Mouse (Mus musculus): Measurements from ENCODE around the gene Syce3.
"Not testable (repeated sequence)": the region's sequence is repeated elsewhere in the genome, so short reads cannot be mapped to it uniquely, and the experiment has no call there.

Gene Syce3

DNA sequence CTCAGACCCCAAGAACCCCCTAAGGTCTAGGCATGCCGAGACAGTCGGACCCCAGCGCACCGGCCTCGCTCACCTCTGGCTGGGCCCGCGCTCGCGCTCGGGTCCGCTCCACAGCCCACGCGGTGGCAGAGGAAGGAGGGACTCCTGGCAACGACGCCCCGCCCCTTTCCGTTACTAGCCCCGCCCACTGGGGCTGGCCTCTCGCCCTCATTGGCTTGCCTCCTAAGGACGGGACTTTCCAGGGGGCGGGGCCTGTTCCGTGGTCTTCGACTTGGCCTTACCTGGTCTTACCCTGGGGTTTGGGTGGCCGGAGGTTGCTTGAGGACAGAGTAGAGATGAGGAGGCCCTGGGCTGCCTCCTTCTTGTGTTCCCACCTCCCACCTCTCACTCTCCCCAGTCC is at the start of gene Syce3:
Gene Syce3 (minus strand): TSS at position 386 of the 400 bp plus-strand sequence.
- no peak for DNase-seq

DNA sequence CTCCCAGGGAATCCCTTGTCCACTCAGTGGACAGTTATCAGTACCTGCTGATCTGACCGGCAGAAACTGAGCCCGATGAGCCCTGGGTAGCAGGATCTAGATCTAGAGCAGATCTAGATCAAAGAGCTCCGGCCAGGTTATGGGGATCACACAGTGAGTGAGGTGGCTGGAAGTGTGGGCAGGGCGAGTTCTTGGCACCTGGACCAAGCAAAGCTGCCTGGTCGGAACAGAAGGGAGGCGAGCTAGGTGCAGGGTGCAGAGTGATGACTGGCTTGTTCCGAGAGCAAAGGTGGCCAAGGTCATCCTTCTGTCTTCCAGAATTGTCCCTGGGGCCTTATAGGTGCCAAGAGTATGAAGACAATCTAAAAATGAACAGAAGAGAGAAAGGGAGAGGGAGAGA is 49.5 kb upstream of the Syce3 start:
- no peak for DNase-seq

DNA sequence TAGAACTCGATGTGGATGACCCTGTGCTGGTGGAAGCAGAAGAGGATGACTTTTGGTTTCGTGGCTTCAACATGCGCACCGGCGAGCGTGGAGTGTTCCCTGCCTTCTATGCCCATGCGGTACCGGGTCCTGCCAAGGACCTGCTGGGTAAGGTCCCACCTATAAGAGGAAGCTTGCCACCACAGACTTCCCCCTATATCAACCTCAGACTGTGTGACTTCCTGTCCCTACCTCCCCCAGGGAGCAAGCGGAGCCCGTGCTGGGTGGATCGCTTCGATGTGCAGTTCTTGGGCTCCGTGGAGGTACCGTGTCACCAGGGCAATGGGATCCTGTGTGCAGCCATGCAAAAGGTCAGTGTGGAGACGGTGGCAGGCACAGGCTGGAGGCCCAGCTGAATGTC is 48.6 kb upstream of the Syce3 start:
- no peak for DNase-seq

DNA sequence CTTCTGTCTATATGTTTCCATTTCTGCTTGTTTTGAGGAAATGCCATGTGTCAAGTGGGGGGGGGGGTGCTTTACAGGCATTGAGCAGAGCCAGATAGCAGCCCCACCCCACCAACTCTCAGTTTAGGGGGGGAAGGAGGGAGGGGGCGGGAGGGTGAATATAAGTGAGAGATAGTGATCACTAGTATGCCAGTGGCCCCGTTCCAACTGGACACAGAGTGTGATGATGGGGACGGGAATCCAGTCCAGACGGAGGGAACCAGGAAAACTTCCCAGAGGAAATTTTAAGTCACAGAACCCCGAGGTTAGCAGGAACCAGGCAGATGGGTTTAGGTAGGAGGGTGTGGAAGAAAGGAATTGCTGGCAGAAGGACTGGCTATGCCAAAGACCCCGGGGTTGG is 45.3 kb upstream of the Syce3 start:
- no peak for DNase-seq

DNA sequence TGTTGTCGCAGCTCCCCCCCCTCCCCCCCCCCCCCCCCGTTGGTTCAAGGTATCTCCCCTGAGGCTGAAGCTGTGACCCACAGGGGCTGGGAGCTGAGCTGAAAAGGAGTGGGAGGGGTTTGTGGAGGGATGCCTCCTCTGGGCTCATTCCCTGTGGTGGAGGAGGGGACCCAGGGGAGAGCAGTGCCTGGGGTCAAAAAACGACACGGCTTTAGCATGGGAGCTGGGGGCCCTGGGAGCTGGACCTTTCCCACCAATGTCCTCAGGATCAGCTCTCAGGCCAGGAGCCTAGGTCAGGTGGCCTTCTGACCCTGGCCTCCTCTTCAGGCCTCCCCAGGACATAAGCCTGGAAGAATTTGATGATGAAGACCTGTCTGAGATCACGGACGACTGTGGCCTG is 44.6 kb upstream of the Syce3 start:
- DNase-seq: no peak

DNA sequence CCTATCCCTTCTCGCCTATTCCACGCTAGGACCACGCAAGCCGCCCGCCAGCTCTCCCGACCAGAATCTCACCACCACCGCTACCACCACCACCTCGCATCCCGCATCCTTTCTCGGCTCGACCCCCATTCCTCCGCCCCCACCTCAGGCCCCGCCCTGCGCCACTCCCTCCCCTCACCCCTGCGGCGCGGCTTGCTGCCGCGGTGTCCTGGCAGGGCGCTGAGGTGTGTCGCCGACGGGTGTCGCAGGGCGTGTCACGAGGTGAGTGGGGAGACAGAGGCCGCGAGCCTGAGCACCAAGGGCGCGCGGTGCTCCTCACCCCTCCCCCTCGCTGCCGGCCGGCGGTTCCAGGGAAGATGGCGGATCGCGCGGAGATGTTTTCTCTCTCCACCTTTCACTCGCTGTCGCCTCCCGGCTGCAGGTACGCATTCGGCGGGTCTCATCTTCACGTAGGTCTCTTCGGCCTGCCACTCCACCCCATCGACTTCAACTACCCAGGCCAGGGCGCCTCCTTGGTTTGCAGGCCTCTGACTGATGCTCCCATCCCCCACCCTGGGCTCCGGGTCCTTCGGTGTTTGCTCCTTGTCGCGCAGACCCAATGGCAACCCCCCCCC is 43.7 kb upstream of the Syce3 start, which contains the start of gene Mapk8ip2:
Gene Mapk8ip2 (plus strand): TSS at position 49 of the 614 bp plus-strand sequence.
- DNase-seq: no peak

DNA sequence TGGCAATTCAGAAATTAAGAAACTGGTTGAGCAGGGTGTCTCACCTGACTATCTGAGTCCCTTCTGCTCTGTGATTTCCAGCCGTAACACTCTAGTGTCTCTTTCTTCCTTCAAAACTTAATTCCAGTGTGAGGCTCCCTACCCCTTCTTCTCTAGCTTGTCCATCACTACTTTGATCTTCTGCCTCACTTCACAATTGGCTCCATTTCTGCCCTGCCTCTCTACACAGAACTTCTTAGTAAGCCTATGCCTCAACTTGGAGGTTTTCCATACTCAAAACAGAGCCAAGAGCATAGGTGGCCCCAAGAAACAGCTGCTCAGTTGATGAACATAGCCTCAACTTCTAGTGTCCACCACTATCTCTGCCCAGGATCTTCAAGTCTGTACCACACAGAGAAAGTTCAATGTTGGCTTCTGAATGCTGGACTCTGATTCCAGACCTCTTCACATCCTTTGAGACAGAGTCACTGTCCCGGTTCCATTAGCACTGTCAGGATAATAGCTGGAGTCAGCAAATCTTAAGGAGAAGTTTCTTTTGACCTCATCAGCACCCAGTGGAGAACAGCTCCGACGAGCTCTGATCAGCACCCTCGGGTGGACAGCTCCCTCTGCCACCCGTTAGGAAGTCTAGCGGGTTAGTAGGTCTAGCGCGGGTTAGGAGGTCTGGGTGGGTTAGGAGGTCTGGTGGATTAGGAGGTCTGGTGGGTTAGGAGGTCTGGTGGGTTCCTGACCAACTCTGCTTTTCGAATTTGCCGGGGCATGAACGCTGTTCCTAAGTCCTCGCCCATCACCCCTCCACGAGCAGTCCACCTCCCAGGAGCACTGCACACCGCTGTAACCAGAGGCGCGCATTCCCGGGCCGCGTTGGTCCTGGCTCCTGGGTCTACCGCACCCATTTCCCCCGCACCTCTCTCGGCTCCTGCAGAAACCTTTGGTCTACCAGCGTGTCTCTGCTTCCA is 42.9 kb upstream of the Syce3 start:
- peak; percentile 72 for DNase-seq

DNA sequence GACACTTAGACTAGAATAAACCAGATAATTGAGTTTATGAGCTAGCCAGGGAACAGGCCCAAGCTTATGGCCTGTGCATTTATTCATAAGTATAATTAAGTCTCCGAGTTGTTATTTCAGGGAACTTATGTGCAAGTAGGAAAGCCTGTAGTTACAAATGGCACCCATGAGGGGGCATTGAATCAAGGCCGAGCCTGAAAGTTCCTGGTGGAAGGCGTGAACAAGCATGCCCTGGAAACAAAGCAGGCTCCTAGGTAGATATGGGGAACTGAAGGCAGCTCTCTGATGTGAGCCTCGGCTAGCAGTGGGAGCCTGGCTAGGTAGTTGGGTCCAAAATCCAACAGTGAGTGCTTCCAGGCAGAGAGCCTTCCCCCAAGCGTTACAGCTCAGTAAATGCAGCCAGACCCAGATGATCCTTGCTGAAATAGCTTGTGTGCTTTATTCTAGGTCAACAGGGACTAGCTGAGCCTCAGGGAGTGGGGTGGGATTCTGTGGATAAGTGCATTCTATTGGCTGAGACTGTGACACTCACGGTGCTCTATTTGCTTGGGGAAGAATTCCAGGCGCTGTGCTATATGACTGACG is 32.3 kb upstream of the Syce3 start:
- DNase-seq: no peak

DNA sequence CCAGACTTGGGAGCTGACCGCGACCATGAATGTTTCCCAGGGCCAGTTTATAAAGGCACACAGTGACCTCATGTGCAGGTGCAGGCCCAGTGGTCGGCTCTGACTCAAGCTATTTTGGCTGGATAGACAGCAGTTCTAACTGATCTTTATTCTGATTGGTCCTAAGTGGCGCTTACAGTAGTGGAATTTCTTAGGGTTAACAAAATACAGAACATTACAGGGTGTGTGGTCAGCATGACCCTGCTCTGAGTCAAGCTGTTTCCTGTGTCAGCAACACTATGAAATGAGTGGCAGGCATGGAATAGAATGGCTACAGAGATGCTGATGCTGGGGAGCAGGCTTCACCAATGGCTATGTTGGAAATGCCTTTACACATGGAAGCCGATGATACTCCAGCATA is 25.6 kb upstream of the Syce3 start:
- no peak for DNase-seq

DNA sequence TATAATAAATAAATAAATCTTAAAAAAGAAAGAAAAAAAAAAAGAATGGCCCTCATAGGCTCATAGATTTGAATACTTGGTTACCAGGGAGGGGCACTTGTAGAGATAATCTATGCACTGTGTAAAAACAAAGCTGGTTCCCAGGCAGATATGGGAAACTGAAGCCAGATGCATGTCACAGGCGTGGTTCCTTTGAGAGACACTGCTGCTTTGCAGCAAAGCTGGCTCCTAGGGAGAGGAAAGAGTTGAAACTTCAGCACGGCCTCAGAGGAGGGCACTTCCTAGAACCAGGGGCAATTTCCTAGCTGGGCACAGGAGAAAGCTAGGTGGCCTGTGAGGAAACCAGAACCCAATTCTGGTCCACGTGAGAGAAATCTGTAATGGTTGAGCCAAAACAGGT is 23.8 kb upstream of the Syce3 start:
- DNase-seq: no peak

DNA sequence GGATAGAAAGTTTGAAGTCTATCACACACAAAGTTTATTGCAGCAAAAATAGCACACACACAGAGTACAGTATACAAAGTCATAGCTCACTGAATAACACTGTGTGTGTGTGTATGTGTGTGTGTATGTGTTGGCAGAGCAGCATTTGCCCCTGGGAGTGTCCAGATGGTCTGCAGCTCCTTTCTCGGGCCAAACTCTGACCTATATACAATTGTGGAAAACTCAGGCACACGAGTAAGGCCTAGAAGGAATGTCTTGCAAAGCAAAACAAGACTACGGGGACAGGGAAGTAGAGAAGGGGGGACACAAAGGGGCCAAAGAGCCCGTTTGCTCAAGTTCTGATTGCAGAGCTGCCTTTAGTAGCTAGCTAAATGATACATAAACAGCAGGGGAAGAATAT is 22.6 kb upstream of the Syce3 start:
- no peak for DNase-seq

DNA sequence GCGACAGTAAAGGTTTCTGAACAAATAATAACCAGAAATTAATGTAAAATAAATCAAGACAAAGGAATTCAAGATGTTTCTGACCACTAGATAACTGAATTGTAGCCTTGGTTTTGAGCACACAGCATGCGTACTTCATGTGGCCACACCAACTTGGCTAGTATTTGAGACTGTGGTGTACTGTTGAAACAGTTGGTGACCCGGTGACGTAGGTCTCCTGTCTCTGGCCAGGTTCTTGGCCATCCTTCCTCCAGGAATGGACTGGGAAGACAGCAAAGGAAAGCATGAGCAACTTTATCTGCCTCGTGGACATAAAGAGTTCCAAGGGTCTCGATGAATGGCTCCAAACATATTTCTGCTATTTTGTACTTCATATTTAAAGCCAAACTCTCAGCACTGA is 21.5 kb upstream of the Syce3 start:
- DNase-seq: no peak

DNA sequence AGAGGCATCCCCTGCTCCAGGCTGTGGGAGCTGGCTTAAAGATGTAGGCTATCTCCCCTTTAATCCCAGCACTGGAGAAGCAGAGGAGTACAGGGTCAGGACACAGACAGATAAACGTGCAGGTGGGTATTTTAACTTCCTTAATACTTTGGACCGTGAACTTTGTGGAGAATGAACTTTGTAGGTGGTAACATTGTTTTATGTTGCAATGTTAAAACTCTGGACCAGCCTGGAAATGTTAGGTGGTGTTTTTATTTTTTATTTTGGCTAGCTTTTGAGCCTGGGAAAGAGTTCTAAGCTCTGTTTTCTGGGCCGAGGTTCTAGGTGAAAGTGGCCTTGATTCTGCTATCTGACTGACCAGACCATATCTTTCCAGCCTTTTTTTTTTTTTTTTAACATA is 21.0 kb upstream of the Syce3 start:
- no peak for DNase-seq

DNA sequence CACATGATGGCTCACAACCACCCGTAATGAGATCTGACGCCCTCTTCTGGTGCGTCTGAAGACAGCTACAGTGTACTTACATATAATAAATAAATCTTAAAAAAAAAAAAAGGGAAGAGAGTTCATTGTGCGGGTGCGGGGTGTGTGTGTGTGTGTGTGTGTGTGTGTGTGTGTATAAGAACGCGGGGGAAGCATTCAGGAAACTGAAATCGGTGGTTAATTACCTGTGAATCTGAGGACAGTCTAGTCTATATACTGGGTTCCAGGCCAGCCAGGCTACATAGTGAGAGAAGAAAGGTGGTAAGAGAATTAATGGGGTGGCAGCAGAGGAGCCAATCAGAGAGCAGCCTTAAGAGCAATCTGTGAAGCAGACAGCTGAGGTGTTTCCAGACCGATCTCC is 20.5 kb upstream of the Syce3 start:
- DNase-seq: not testable (repeated sequence)

DNA sequence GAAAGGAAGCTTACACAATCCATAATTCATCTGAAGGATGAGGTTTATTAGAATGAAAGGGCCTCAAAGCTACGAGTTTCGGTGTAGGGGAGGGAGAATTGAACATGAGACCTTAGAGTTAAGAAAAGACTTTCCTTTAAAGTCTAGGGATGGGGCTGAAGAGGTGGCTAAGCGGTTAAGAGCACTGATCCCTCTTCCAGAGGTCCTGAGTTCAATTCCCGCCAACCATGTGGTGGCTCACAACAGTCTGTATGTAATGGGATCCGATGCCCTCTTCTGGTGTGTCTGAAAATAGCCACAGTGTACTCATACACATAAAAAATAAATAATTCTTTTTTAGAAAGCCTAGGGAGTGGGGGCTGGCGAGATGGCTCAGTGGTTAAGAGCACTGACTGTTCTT is 20.0 kb upstream of the Syce3 start:
- no peak for DNase-seq

DNA sequence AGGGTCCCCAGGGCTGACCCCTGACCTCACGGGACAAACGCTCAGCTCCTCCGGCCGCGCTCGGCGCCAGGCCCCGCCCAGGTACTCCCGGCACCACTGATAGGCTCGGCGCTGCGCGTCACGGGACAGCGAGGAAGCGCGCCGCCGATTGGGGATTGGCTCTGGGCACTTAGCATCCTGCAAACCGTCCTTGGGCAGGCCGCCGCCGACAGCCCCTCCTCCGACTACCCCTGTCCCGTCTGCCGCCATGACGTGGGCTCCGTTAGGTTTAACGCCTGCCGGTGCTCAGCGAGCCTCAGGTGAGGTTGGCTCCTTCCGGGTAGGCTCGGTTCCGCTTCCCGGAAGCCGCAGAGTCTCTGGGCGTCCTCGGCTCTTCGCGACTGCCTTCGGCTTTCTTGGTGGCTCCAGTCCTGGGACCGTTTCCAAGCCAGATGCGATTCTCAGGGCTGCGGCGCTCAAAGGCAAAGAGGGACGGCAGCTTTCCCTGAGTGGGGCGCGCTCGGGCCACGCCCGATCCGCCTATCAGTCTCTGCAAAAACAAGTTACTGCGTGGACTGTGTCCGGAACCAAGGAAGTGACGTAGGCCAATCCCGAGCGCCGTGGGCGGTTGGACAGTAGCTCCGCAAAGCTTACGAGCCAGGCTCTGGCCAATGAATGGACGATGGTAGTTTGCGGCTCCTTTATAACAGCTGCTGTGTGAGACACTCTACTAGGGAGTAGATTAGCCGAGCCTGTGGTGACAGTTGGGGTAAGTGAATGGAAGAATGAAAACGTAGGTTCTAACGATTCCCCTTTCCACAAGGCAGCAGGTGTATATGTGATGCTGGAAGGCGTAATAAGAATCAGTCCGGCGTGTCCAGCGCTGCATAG is 19.3 kb upstream of the Syce3 start, which contains the start of the genes C730034F03Rik, Gm44502 and Chkb:
Gene C730034F03Rik (plus strand): TSS at position 238 of the 870 bp plus-strand sequence.
Gene Gm44502 (minus strand): TSS at position 345 of the 870 bp plus-strand sequence.
Gene Chkb (minus strand): TSS at position 557 of the 870 bp plus-strand sequence.
- DNase-seq: peak; percentile 94

DNA sequence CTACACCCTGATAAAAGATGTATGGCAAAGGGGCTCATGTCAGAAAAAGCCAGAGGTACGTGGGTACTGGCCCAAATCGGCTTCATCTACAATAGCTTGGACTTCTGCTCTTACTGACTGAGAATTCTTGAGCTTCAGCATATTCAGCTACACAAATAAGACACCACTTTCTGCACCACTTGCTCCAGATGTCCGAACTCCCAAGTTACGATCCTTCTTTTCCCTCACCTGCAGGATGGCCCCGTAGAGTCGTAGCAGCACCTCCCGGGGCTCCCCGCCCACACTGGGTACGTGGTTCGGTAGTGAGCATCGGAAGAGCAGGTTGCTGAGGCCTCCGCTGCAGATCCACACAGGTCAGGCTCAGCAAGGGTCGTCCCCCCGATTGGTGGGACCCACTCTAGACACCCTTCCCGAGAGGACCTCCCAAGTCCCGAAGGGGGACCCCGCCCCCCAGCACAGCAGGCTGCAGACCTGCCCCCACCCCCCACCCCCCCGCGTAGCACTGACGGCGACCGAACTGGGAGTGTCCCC is 18.6 kb upstream of the Syce3 start:
- no peak for DNase-seq

DNA sequence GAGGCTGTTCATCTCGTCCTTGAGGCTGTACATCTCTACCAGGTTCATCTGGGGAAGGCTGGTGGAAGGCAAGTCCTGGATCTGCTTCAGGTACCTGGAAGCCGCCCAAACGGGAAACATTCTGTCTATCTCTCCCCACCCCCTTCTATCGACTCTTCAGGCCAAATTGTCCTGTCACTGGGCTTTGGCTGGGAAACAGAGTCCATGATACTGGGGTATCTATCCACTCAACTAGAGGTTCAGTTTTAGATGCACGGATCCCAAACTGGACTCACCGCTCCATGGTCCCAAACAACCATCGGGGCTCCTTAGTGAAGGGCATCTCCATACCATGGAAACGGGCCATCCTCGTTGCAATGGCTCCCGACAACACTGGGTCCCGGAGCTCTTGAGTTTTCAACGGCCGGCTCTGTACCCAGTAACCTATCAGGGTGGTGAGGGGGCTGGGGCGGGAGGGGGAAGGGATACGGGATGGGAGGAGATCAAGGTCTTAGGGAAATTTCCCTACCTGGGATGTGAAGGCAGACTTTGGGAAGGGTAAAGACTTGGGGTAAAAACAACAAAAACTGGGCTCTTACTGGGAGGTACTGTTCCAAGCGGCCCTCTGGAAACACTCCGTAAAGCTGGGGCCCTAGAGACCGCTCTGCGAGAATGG is 18.0 kb upstream of the Syce3 start:
- DNase-seq: no peak

DNA sequence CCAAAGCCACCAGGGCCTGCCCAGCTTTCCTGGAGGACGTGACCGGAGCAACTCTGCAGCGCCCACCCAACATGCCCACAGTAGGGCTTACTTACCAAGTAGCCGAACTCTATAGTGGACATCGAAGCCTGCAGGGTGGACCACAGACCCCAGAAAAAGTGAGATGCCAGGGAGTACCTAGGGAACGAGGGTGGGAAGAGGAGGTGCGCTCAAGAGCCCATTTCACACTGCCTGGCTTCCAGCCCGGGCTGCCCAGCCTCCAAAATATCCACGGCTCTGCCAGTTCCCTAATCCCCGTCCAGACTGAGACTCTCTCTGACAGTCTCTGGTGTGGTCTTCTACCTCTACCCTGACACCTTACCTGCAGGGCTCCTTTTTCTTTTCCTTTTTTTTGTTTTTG is 16.4 kb upstream of the Syce3 start:
- DNase-seq: no peak

DNA sequence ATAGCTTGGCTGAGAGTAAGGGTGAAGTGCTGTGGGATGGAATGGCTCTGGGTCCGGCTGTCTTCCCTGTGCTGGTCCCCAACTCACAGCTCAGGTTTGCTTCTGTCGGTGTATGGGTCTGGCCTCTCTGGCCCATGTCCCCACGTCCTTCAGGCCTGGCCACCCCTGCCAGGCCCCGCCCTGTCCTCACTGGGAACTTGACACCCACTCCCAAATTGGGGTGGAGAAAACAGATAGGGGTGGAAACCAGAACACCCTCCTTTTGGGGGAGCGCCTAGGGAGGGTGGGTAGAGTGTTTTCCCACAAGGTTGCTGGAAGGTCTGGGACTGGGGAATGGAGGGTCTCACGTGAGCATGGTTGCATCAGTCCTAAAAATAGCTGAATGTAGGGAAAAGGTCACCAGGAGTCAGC is 15.4 kb upstream of the Syce3 start, which contains the start of gene Cpt1b:
Gene Cpt1b (minus strand): TSS at position 153 of the 411 bp plus-strand sequence.
- peak; percentile 69 for DNase-seq

DNA sequence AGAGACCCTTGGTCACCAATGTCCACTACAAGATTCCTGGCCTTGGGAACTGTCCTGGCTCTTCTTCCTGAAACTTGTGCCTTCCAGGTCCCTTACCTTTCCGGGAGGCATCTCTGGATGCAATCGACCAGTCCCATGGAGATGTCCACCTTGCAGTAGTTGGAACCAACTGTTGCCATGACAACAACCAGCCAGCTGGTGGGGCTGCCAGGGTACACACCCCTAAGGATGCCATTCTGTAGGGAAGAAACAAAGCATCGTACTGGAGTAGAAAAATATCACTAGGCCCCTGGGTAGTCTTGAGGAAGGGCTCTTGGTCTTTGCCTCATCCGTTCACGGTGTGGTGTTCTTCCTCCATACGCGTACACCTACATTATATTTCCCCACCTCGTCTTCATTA is 14.3 kb upstream of the Syce3 start:
- no peak for DNase-seq

DNA sequence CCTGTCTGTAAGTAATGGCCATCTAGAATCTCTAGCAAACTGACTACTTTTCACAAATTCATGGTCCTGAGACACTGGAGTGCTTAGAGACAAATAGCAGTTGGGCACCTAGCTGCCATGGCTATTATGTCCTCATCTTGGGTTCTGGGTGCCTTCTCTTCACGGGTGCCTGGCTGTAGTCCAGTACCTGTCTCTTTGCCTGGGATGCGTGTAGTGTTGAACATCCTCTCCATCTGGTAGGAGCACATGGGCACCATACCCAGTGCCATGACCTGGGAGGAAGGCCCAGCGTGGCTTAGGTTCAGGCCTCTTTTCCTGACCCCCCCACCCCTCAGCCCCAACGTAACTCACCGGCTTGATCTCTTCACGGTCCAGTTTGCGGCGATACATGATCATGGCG is 11.6 kb upstream of the Syce3 start:
- no peak for DNase-seq

Measured in kidney, postnatal 14 days (tissue).